Mouse (Mus musculus) left cerebral cortex, adult 11 months (tissue): Measurements from ENCODE around the gene Lrfn2.

ENCODE experiments used
- DNase-seq: peaks from one replicate; pipeline ENCODE4 v3.0.0; 2022; ENCODE audit warnings: low spot score

Lrfn2 gene

GRCm38 (mm10) chr17:48931621-48932405 is at the start of gene Lrfn2:
Gene Lrfn2, plus strand, starts transcription at chr17:48932379.
- DNase-seq = peak; percentile 77

GRCm38 (mm10) chr17:48887472-48888385 is 44.5 kb upstream of the Lrfn2 start:
- peak; percentile 59 for DNase-seq

- no peak for DNase-seq
Measured at GRCm38 (mm10) chr17:48905286-48906040, 26.7 kb upstream of the Lrfn2 start.

GRCm38 (mm10) chr17:48913437-48913836 is 18.7 kb upstream of the Lrfn2 start:
- no peak for DNase-seq

- no peak for DNase-seq
Measured at GRCm38 (mm10) chr17:48917411-48917810, 14.8 kb upstream of the Lrfn2 start.

- no peak for DNase-seq
Measured at GRCm38 (mm10) chr17:48918458-48918857, 13.7 kb upstream of the Lrfn2 start.

GRCm38 (mm10) chr17:48922905-48923304 is 9.3 kb upstream of the Lrfn2 start:
- DNase-seq = no peak

- DNase-seq = no peak
Measured at GRCm38 (mm10) chr17:48925426-48925825, 6.8 kb upstream of the Lrfn2 start.

- no peak for DNase-seq
Measured at GRCm38 (mm10) chr17:48930994-48931393, 1.2 kb upstream of the Lrfn2 start.

- no peak for DNase-seq
Measured at GRCm38 (mm10) chr17:48932406-48932906, 277 bp downstream of the Lrfn2 start.

- no peak for DNase-seq
Measured at GRCm38 (mm10) chr17:48932916-48933315, 737 bp downstream of the Lrfn2 start.

GRCm38 (mm10) chr17:48935201-48935600 is 3.0 kb downstream of the Lrfn2 start:
- no peak for DNase-seq

GRCm38 (mm10) chr17:48936445-48937141 is 4.4 kb downstream of the Lrfn2 start:
- DNase-seq = no peak

GRCm38 (mm10) chr17:48938711-48939220 is 6.6 kb downstream of the Lrfn2 start:
- no peak for DNase-seq

- no peak for DNase-seq
Measured at GRCm38 (mm10) chr17:48946315-48946714, 14.1 kb downstream of the Lrfn2 start.

- DNase-seq = no peak
Measured at GRCm38 (mm10) chr17:48946765-48947164, 14.6 kb downstream of the Lrfn2 start.

GRCm38 (mm10) chr17:48951250-48951649 is 19.1 kb downstream of the Lrfn2 start:
- DNase-seq = no peak

- DNase-seq = no peak
Measured at GRCm38 (mm10) chr17:48956033-48956631, 24.0 kb downstream of the Lrfn2 start.

- no peak for DNase-seq
Measured at GRCm38 (mm10) chr17:48960161-48960698, 28.1 kb downstream of the Lrfn2 start.

GRCm38 (mm10) chr17:48962646-48963045 is 30.5 kb downstream of the Lrfn2 start:
- DNase-seq = no peak
